Mouse (Mus musculus) myocyte (in vitro differentiated cells): ENCODE results near the gene Calb2. TPM values are rescaled to one million over a fixed set of nuclear protein-coding genes. Genes with fewer than 3 reads are reported as not detected.

Source experiments
- H3K27me3 ChIP-seq: one replicate; pipeline ENCODE4 v1.6.1; 2011; ENCODE audit not compliant: control insufficient read depth, insufficient read depth, insufficient read length
- H3K36me3 ChIP-seq: one replicate; pipeline ENCODE4 v1.6.1; 2011; ENCODE audit not compliant: control insufficient read depth, insufficient read depth
- H3K4me2 ChIP-seq: one replicate; pipeline ENCODE4 v1.6.1; 2011; ENCODE audit warnings: low read depth, control low read depth
- H3K4me3 ChIP-seq: one replicate; pipeline ENCODE4 v1.5.1; 2011; ENCODE audit warnings: mild to moderate bottlenecking, control low read depth, moderate library complexity
- H3K79me2 ChIP-seq: one replicate; pipeline ENCODE4 v1.6.1; 2011; ENCODE audit not compliant: control insufficient read depth, insufficient read depth
- H3ac ChIP-seq: one replicate; pipeline ENCODE4 v1.6.1; 2011; ENCODE audit not compliant: control insufficient read depth, insufficient read length
- CEBPB ChIP-seq: IDR thresholded peaks from 2 replicates; pipeline ENCODE4 v1.6.1; 2011; ENCODE audit warnings: mild to moderate bottlenecking, moderate library complexity; ENCODE audit not compliant: poor library complexity, insufficient read depth, severe bottlenecking
- E2F4 ChIP-seq: IDR thresholded peaks from one replicate; pipeline ENCODE4 v1.6.1; 2011; ENCODE audit warnings: mild to moderate bottlenecking, control low read depth, moderate library complexity; ENCODE audit not compliant: insufficient read depth
- MAX ChIP-seq: IDR thresholded peaks from one replicate; pipeline ENCODE4 v1.6.1; 2011; ENCODE audit warnings: low read depth, mild to moderate bottlenecking, control low read depth
- MYOD1 ChIP-seq, 3 experiments: IDR thresholded peaks; one replicate each; pipeline ENCODE4 v1.6.1; 2011; ENCODE audit warnings: control low read depth in 2 of 3, low read depth in 2 of 3, mild to moderate bottlenecking in 2 of 3, moderate library complexity in 1 of 3; ENCODE audit not compliant: insufficient read length in 2 of 3, control insufficient read depth in 1 of 3
- MYOG ChIP-seq, 3 experiments: IDR thresholded peaks; one replicate each; pipeline ENCODE4 v1.6.1; 2011; ENCODE audit warnings: control low read depth in 2 of 3, low read depth in 2 of 3, mild to moderate bottlenecking in 2 of 3; ENCODE audit not compliant: insufficient read length in 2 of 3, control insufficient read depth in 1 of 3, insufficient read depth in 1 of 3
- POLR2A ChIP-seq: IDR thresholded peaks from one replicate; pipeline ENCODE4 v1.6.1; 2011; ENCODE audit warnings: low read depth, mild to moderate bottlenecking, control low read depth, moderate library complexity; ENCODE audit not compliant: insufficient read length
- POLR2AphosphoS2 ChIP-seq: IDR thresholded peaks from one replicate; pipeline ENCODE4 v1.6.1; 2011; ENCODE audit warnings: low read depth, control low read depth; ENCODE audit not compliant: insufficient read length
- REST ChIP-seq: IDR thresholded peaks from one replicate; pipeline ENCODE4 v1.6.1; 2011; ENCODE audit warnings: mild to moderate bottlenecking, control low read depth, moderate library complexity; ENCODE audit not compliant: insufficient read depth, insufficient read length
- SRF ChIP-seq: IDR thresholded peaks from one replicate; pipeline ENCODE4 v1.6.1; 2011; ENCODE audit warnings: low read depth; ENCODE audit not compliant: control insufficient read depth, insufficient read length
- TCF12 ChIP-seq: IDR thresholded peaks from one replicate; pipeline ENCODE4 v1.6.1; 2011; ENCODE audit warnings: mild to moderate bottlenecking, control low read depth; ENCODE audit not compliant: poor library complexity, insufficient read depth, severe bottlenecking
- TCF3 ChIP-seq: IDR thresholded peaks from one replicate; pipeline ENCODE4 v1.6.1; 2011; ENCODE audit warnings: low read depth, control low read depth; ENCODE audit not compliant: insufficient read length
- USF1 ChIP-seq: IDR thresholded peaks from one replicate; pipeline ENCODE4 v1.6.1; 2011; ENCODE audit warnings: low read depth, mild to moderate bottlenecking, control low read depth, moderate library complexity
- polyA plus RNA-seq: library from polyadenylated mRNA; unstranded; fragments of >200 nt; fragmentation: generic; extraction: Trizol; gene quantifications from one replicate; pipeline ENCODE4 v1.2.1, GENCODE M21; 2012; ENCODE audit warnings: missing spikeins

The Calb2 gene
- polyA plus RNA-seq, 1 experiment = not detected

GRCm38 (mm10) chr8:110135515-110135914, 32.5 kb downstream of the Calb2 start:
- H3K36me3 ChIP-seq = no peaks in the 10 kb centered on the region
- H3ac ChIP-seq = no peak overlapping the region
- H3K4me3 ChIP-seq = no peak overlapping the region
- H3K79me2 ChIP-seq = no peaks in the 10 kb centered on the region
- H3K4me2 ChIP-seq = no peak overlapping the region
- TF ChIP-seq MYOD1 (IDR thresholded peaks at IDR 0.05; ENCODE audit: control insufficient read depth in 1 of 3, insufficient read length in 2 of 3, low read depth in 2 of 3) (no peak), SRF (no peak), E2F4 (no peak), TCF12 (no peak)
- H3K27me3 ChIP-seq = no peaks in the 10 kb centered on the region

- Histone ChIP-seq H3ac (no peak overlapping the region), H3K36me3 (no peaks in the 10 kb centered on the region), H3K79me2 (no peaks in the 10 kb centered on the region), H3K4me3 (no peak overlapping the region), H3K27me3 (peaks cover 7% of the 10 kb centered on the region), H3K4me2 (no peak overlapping the region)
- TF ChIP-seq CEBPB (no peak), USF1 (no peak), SRF (no peak), POLR2AphosphoS2 (no peak)
Measured at GRCm38 (mm10) chr8:110134236-110134635, 33.8 kb downstream of the Calb2 start.

GRCm38 (mm10) chr8:110130537-110130936, 37.5 kb downstream of the Calb2 start:
- Histone ChIP-seq H3K79me2 (no peaks in the 10 kb centered on the region), H3K27me3 (peaks cover 7% of the 10 kb centered on the region), H3K36me3 (no peaks in the 10 kb centered on the region), H3K4me2 (no peak overlapping the region), H3K4me3 (no peak overlapping the region), H3ac (no peak overlapping the region)
- no peak for TF ChIP-seq USF1
- no peak for TF ChIP-seq REST
- no peak for TF ChIP-seq SRF
- TF ChIP-seq TCF3 = no peak
- TF ChIP-seq MYOD1 (IDR thresholded peaks at IDR 0.05; ENCODE audit: control insufficient read depth in 1 of 3, insufficient read length in 2 of 3, low read depth in 2 of 3) = no peak
- TF ChIP-seq MYOG (IDR thresholded peaks at IDR 0.05; ENCODE audit: control insufficient read depth in 1 of 3, insufficient read depth in 1 of 3, insufficient read length in 2 of 3, low read depth in 2 of 3) = no peak
- no peak for TF ChIP-seq POLR2AphosphoS2
- TF ChIP-seq E2F4 = no peak
- no peak for TF ChIP-seq MAX
- TF ChIP-seq TCF12 = no peak
- TF ChIP-seq CEBPB = no peak
- TF ChIP-seq POLR2A = no peak

GRCm38 (mm10) chr8:110119715-110120114, 48.3 kb downstream of the Calb2 start:
- peaks cover 19% of the 10 kb centered on the region for H3K27me3 ChIP-seq
- H3ac ChIP-seq = no peak overlapping the region
- no peaks in the 10 kb centered on the region for H3K36me3 ChIP-seq
- no peak overlapping the region for H3K4me2 ChIP-seq
- no peak for TF ChIP-seq MAX
- TF ChIP-seq CEBPB = no peak
- no peak overlapping the region for H3K4me3 ChIP-seq
- no peaks in the 10 kb centered on the region for H3K79me2 ChIP-seq

- Histone ChIP-seq H3K4me2 (no peak within 1 kb of the TSS), H3K4me3 (no peak within 1 kb of the TSS), H3K36me3 (no peaks in the 10 kb centered on the region), H3ac (no peak within 1 kb of the TSS), H3K79me2 (no peaks in the 10 kb centered on the region), H3K27me3 (no peaks in the 10 kb centered on the region)
- TF ChIP-seq MYOD1 (IDR thresholded peaks at IDR 0.05; ENCODE audit: control insufficient read depth in 1 of 3, insufficient read length in 2 of 3, low read depth in 2 of 3) (no peak), E2F4 (no peak), REST (no peak), SRF (no peak), CEBPB (no peak), USF1 (no peak), TCF12 (no peak), POLR2AphosphoS2 (no peak), POLR2A (no peak), MAX (no peak), MYOG (IDR thresholded peaks at IDR 0.05; ENCODE audit: control insufficient read depth in 1 of 3, insufficient read depth in 1 of 3, insufficient read length in 2 of 3, low read depth in 2 of 3) (no peak), TCF3 (no peak)
Measured at GRCm38 (mm10) chr8:110102653-110103052, 65.4 kb downstream of the Calb2 start, which contains the start of gene Gm17720. TSS of gene Gm17720 (minus strand) at chr8:110102753.

GRCm38 (mm10) chr8:110101676-110102075, 66.3 kb downstream of the Calb2 start:
- Histone ChIP-seq H3K36me3 (no peaks in the 10 kb centered on the region), H3K27me3 (no peaks in the 10 kb centered on the region), H3K4me3 (no peak overlapping the region), H3ac (no peak overlapping the region), H3K4me2 (no peak overlapping the region), H3K79me2 (no peaks in the 10 kb centered on the region)
- TF ChIP-seq CEBPB (no peak), MYOD1 (IDR thresholded peaks at IDR 0.05; ENCODE audit: control insufficient read depth in 1 of 3, insufficient read length in 2 of 3, low read depth in 2 of 3) (no peak), MAX (no peak), SRF (no peak), POLR2AphosphoS2 (no peak), USF1 (no peak), TCF3 (no peak), E2F4 (no peak), MYOG (IDR thresholded peaks at IDR 0.05; ENCODE audit: control insufficient read depth in 1 of 3, insufficient read depth in 1 of 3, insufficient read length in 2 of 3, low read depth in 2 of 3) (no peak), POLR2A (no peak), TCF12 (no peak), REST (no peak)
